8 mouse cellular contexts compared by ENCODE assay signal in genomic region chr19:47014447-47015381, GRCm38 (mm10). TPM values are rescaled to one million over a fixed set of nuclear protein-coding genes. Genes with fewer than 3 reads are reported as not detected.
DNase-seq lines count a peak whose midpoint lies in the region; ATAC-seq and TF ChIP-seq lines count a peak whose summit lies in the region.

Gene Ina (plus strand): TSS chr19:47014698.
Gene Nt5c2 (minus strand): TSS chr19:47015153.

- DNase-seq in heart, adult 9 months (ENCODE audit: low spot score in 2 of 2): no peak
- peak; percentile 85 to 91 for DNase-seq in cerebellum, adult 18-20 months
- DNase-seq in thymus, postnatal 25 days: peak; percentile 8

- H3K9me3 ChIP-seq in heart, embryonic 12.5 days (replicated peaks): no peaks in the 10 kb centered on the region
- H3K9me3 ChIP-seq in forebrain, embryonic 16.5 days (ENCODE audit: control insufficient read depth, low read length): no peaks in the 10 kb centered on the region
- H3K9me3 ChIP-seq in intestine, postnatal 0 days (ENCODE audit: control insufficient read depth): no peaks in the 10 kb centered on the region
- no peaks in the 10 kb centered on the region for H3K9me3 ChIP-seq in limb, embryonic 13.5 days
- no peaks in the 10 kb centered on the region for H3K9me3 ChIP-seq in neural tube, embryonic 13.5 days

- no peak within 1 kb of the TSS for H3K9ac ChIP-seq in heart, embryonic 12.5 days
- H3K9ac ChIP-seq in forebrain, embryonic 16.5 days (replicated peaks; ENCODE audit: low read depth, low read length): peak within 1 kb of the TSS; percentile 88
- H3K9ac ChIP-seq in intestine, postnatal 0 days (ENCODE audit: low read depth, low read length): no peak within 1 kb of the TSS
- peak within 1 kb of the TSS; percentile 56 for H3K9ac ChIP-seq in limb, embryonic 13.5 days
- H3K9ac ChIP-seq in neural tube, embryonic 13.5 days: peak within 1 kb of the TSS; percentile 96

- H3K36me3 ChIP-seq in heart, embryonic 12.5 days: no peaks in the 10 kb centered on the region
- no peaks in the 10 kb centered on the region for H3K36me3 ChIP-seq in forebrain, embryonic 16.5 days (ENCODE audit: control insufficient read depth, insufficient read depth)
- H3K36me3 ChIP-seq in intestine, postnatal 0 days (ENCODE audit: control insufficient read depth, insufficient read depth): no peaks in the 10 kb centered on the region
- H3K36me3 ChIP-seq in limb, embryonic 13.5 days: no peaks in the 10 kb centered on the region
- H3K36me3 ChIP-seq in neural tube, embryonic 13.5 days: no peaks in the 10 kb centered on the region

- WGBS in heart, embryonic 12.5 days: under 1% methylated on average over 124 of the region's 124 CpGs
- WGBS in forebrain, embryonic 16.5 days: under 1% methylated on average over 104 of the region's 124 CpGs
- under 1% methylated on average over 108 of the region's 124 CpGs for WGBS in intestine, postnatal 0 days
- under 1% methylated on average over 121 of the region's 124 CpGs for WGBS in limb, embryonic 13.5 days
- WGBS in neural tube, embryonic 13.5 days: under 1% methylated on average over 110 of the region's 124 CpGs

- ATAC-seq in heart, embryonic 12.5 days (ENCODE audit: insufficient number of reproducible peaks, low FRiP score): peak; percentile 55
- peak; percentile 87 for ATAC-seq in forebrain, embryonic 16.5 days
- peak; percentile 73 for ATAC-seq in intestine, postnatal 0 days
- peak; percentile 72 for ATAC-seq in limb, embryonic 13.5 days (ENCODE audit: low FRiP score, low read depth)
- ATAC-seq in neural tube, embryonic 13.5 days (ENCODE audit: low read depth): peak; percentile 86

- peak within 1 kb of the TSS; percentile 82 for H3K4me2 ChIP-seq in heart, embryonic 12.5 days
- H3K4me2 ChIP-seq in forebrain, embryonic 16.5 days (ENCODE audit: low read length): peak within 1 kb of the TSS; percentile 71
- peak within 1 kb of the TSS; percentile 64 for H3K4me2 ChIP-seq in intestine, postnatal 0 days (replicated peaks; ENCODE audit: low read depth)
- peak within 1 kb of the TSS; percentile 92 for H3K4me2 ChIP-seq in limb, embryonic 13.5 days (replicated peaks)
- H3K4me2 ChIP-seq in neural tube, embryonic 13.5 days: peak within 1 kb of the TSS; percentile 92

- peak within 1 kb of the TSS; percentile 39 for H3K4me3 ChIP-seq in heart, embryonic 12.5 days
- peak within 1 kb of the TSS; percentile 80 for H3K4me3 ChIP-seq in forebrain, embryonic 16.5 days (replicated peaks; ENCODE audit: low read length)
- H3K4me3 ChIP-seq in intestine, postnatal 0 days (ENCODE audit: low read depth, low read length): peak within 1 kb of the TSS; percentile 43
- peak within 1 kb of the TSS; percentile 52 for H3K4me3 ChIP-seq in limb, embryonic 13.5 days
- H3K4me3 ChIP-seq in neural tube, embryonic 13.5 days: peak within 1 kb of the TSS; percentile 87

- peak; percentile 42 for TF ChIP-seq CTCF in intestine, postnatal 0 days (IDR thresholded peaks at IDR 0.05; ENCODE audit: low read depth)

- H3K4me1 ChIP-seq in heart, embryonic 12.5 days (replicated peaks): peaks cover 19% of the 10 kb centered on the region
- H3K4me1 ChIP-seq in forebrain, embryonic 16.5 days (replicated peaks; ENCODE audit: control insufficient read depth, insufficient read depth, low read length): peaks cover 18% of the 10 kb centered on the region
- no peaks in the 10 kb centered on the region; the same call in 1 of the 2 replicates for H3K4me1 ChIP-seq in intestine, postnatal 0 days (replicated peaks; ENCODE audit: control insufficient read depth, insufficient read depth, low read length)
- H3K4me1 ChIP-seq in limb, embryonic 13.5 days: peaks cover 21% of the 10 kb centered on the region
- H3K4me1 ChIP-seq in neural tube, embryonic 13.5 days (replicated peaks): peaks cover 21% of the 10 kb centered on the region

- H3K27me3 ChIP-seq in heart, embryonic 12.5 days (replicated peaks): peaks cover 84% of the 10 kb centered on the region
- peaks cover 13% of the 10 kb centered on the region for H3K27me3 ChIP-seq in forebrain, embryonic 16.5 days (replicated peaks; ENCODE audit: control insufficient read depth, insufficient read depth, low read length)
- H3K27me3 ChIP-seq in intestine, postnatal 0 days (replicated peaks; ENCODE audit: control insufficient read depth, insufficient read depth, low read length): peaks cover 53% of the 10 kb centered on the region
- peaks cover 89% of the 10 kb centered on the region for H3K27me3 ChIP-seq in limb, embryonic 13.5 days
- H3K27me3 ChIP-seq in neural tube, embryonic 13.5 days: peaks cover 41% of the 10 kb centered on the region

- H3K27ac ChIP-seq in heart, embryonic 12.5 days (ENCODE audit: poor library complexity, severe bottlenecking): no peak within 1 kb of the TSS
- peak within 1 kb of the TSS; percentile 97 for H3K27ac ChIP-seq in forebrain, embryonic 16.5 days (ENCODE audit: low read length)
- H3K27ac ChIP-seq in intestine, postnatal 0 days (ENCODE audit: low read depth, low read length): no peak within 1 kb of the TSS
- H3K27ac ChIP-seq in limb, embryonic 13.5 days: no peak within 1 kb of the TSS
- peak within 1 kb of the TSS; percentile 97 for H3K27ac ChIP-seq in neural tube, embryonic 13.5 days (replicated peaks)

RNA-seq across cellular contexts. Expression of gene Ina, which starts in this region (rescaled TPM):
- polyA plus RNA-seq in heart, embryonic 12.5 days (2016; fragmentation: Nextera tagmentation; extraction: Ambion mirVana): 0.24 and 0.86 TPM in 2 replicates
- 272 and 295 TPM in 2 replicates for polyA plus RNA-seq in forebrain, embryonic 16.5 days (2015; fragmentation: Nextera tagmentation; extraction: Ambion mirVana)
- polyA plus RNA-seq in intestine, postnatal 0 days (2015; fragmentation: Nextera tagmentation; extraction: Ambion mirVana): 4.1 and 4.7 TPM in 2 replicates
- 0.98 and 2.2 TPM in 2 replicates for polyA plus RNA-seq in limb, embryonic 13.5 days (2015; fragmentation: Nextera tagmentation; extraction: Ambion mirVana)
- 680 and 687 TPM in 2 replicates for polyA plus RNA-seq in neural tube, embryonic 13.5 days (2015; fragmentation: Nextera tagmentation; extraction: Ambion mirVana)

RNA-seq across cellular contexts. Expression of gene Nt5c2, which starts in this region (rescaled TPM):
- 108 and 111 TPM in 2 replicates for polyA plus RNA-seq in heart, embryonic 12.5 days (2016; fragmentation: Nextera tagmentation; extraction: Ambion mirVana)
- polyA plus RNA-seq in forebrain, embryonic 16.5 days (2015; fragmentation: Nextera tagmentation; extraction: Ambion mirVana): 76.8 and 81.4 TPM in 2 replicates
- 22.0 and 23.0 TPM in 2 replicates for polyA plus RNA-seq in intestine, postnatal 0 days (2015; fragmentation: Nextera tagmentation; extraction: Ambion mirVana)
- polyA plus RNA-seq in limb, embryonic 13.5 days (2015; fragmentation: Nextera tagmentation; extraction: Ambion mirVana): 86.8 and 95.2 TPM in 2 replicates
- polyA plus RNA-seq in neural tube, embryonic 13.5 days (2015; fragmentation: Nextera tagmentation; extraction: Ambion mirVana): 81.7 and 85.0 TPM in 2 replicates

Comparison
In these comparisons a context has a peak if more than half of its experiments do, and no peak if none do; other contexts are left out.
1. RNA of gene Ina (polyA plus RNA-seq): 680 to 687 TPM in neural tube, embryonic 13.5 days and 272 to 295 TPM in forebrain, embryonic 16.5 days; 4.1 to 4.7 TPM in intestine, postnatal 0 days, 0.98 to 2.2 TPM in limb, embryonic 13.5 days and 0.24 to 0.86 TPM in heart, embryonic 12.5 days; every median in the first group is over 10 times any median in the second.
2. H3K27ac ChIP-seq: peak in forebrain, embryonic 16.5 days (single experiment) and neural tube, embryonic 13.5 days (single experiment); none in heart, embryonic 12.5 days (single experiment), intestine, postnatal 0 days (single experiment) and limb, embryonic 13.5 days (single experiment).
3. H3K9ac ChIP-seq: peak in forebrain, embryonic 16.5 days (single experiment), limb, embryonic 13.5 days (single experiment) and neural tube, embryonic 13.5 days (single experiment); none in heart, embryonic 12.5 days (single experiment) and intestine, postnatal 0 days (single experiment).
4. DNase-seq: peak in cerebellum, adult 18-20 months (2 of 2) and thymus, postnatal 25 days (single experiment); none in heart, adult 9 months (0 of 2).
5. Peak in every context shown above with its lines, with median percentiles within 50 percentile points of each other: ATAC-seq, H3K4me2 ChIP-seq and H3K4me3 ChIP-seq.